Mouse (Mus musculus) G1E (cell line): ENCODE results near the gene Cdk12.

Experiments
- CTCF ChIP-seq: IDR thresholded peaks from 2 replicates; pipeline ENCODE4 v1.5.1; 2012; ENCODE audit warnings: low read depth, low read length, inconsistent platforms, mixed read lengths
- GATA1 ChIP-seq: IDR thresholded peaks from 2 replicates; pipeline ENCODE4 v1.6.1; 2012; ENCODE audit warnings: borderline replicate concordance, low read length, inconsistent platforms, mixed read lengths
- GATA2 ChIP-seq: IDR thresholded peaks from 2 replicates; pipeline ENCODE4 v1.6.1; 2012; ENCODE audit warnings: low read depth, low read length, inconsistent platforms, borderline replicate concordance
- POLR2AphosphoS5 ChIP-seq: IDR thresholded peaks from 2 replicates; pipeline ENCODE4 v1.6.1; 2012; ENCODE audit warnings: low read depth, low read length, inconsistent platforms; ENCODE audit not compliant: insufficient replicate concordance

- TF ChIP-seq GATA1: no peak
- TF ChIP-seq CTCF: no peak
- no peak for TF ChIP-seq GATA2
- TF ChIP-seq POLR2AphosphoS5: no peak
Measured at GRCm38 (mm10) chr11:98155094-98155493, 47.8 kb upstream of the Cdk12 start.
